Mouse (Mus musculus) C2C12 (cell line): ENCODE results near the gene Lasp1. TPM values are rescaled to one million over a fixed set of nuclear protein-coding genes. Genes with fewer than 3 reads are reported as not detected.

ENCODE experiments used
- H3K27me3 ChIP-seq: one replicate; pipeline ENCODE4 v1.6.1; 2011; ENCODE audit not compliant: control insufficient read depth, insufficient read depth, insufficient read length
- H3K36me3 ChIP-seq: one replicate; pipeline ENCODE4 v1.6.1; 2011; ENCODE audit not compliant: control insufficient read depth, insufficient read depth
- H3K4me3 ChIP-seq: one replicate; pipeline ENCODE4 v1.5.1; 2011; ENCODE audit warnings: mild to moderate bottlenecking, control low read depth; ENCODE audit not compliant: poor library complexity, insufficient read depth, severe bottlenecking
- H3K79me2 ChIP-seq: one replicate; pipeline ENCODE4 v1.6.1; 2011; ENCODE audit not compliant: control insufficient read depth, insufficient read depth
- H3K79me3 ChIP-seq: one replicate; pipeline ENCODE4 v1.6.1; 2011; ENCODE audit warnings: low read depth, control low read depth
- H3ac ChIP-seq: one replicate; pipeline ENCODE3; 2011; ENCODE audit warnings: low read depth; ENCODE audit not compliant: control insufficient read depth, insufficient read length
- CEBPB ChIP-seq: IDR thresholded peaks from one replicate; pipeline ENCODE4 v1.6.1; 2011; ENCODE audit warnings: low read depth, mild to moderate bottlenecking, control low read depth, moderate library complexity
- CTCF ChIP-seq: IDR thresholded peaks from one replicate; pipeline ENCODE4 v1.5.1; 2011; ENCODE audit not compliant: control insufficient read depth, insufficient read depth, insufficient read length
- FOSL1 ChIP-seq: IDR thresholded peaks from one replicate; pipeline ENCODE4 v1.8.0; 2011; ENCODE audit warnings: mild to moderate bottlenecking, low read length; ENCODE audit not compliant: poor library complexity, insufficient read depth, severe bottlenecking
- MAX ChIP-seq: IDR thresholded peaks from one replicate; pipeline ENCODE4 v1.6.1; 2011; ENCODE audit warnings: mild to moderate bottlenecking, control low read depth
- MYOD1 ChIP-seq: IDR thresholded peaks from one replicate; pipeline ENCODE4 v1.6.1; 2011; ENCODE audit warnings: low read depth; ENCODE audit not compliant: control insufficient read depth, insufficient read length
- MYOG ChIP-seq: IDR thresholded peaks from one replicate; pipeline ENCODE4 v1.6.1; 2011; ENCODE audit not compliant: control insufficient read depth, insufficient read length; ENCODE audit errors: extremely low read depth
- USF1 ChIP-seq: IDR thresholded peaks from one replicate; pipeline ENCODE4 v1.6.1; 2011; ENCODE audit warnings: low read depth, mild to moderate bottlenecking, control low read depth, moderate library complexity
- polyA plus RNA-seq: library from polyadenylated mRNA; unstranded; fragments of >200 nt; fragmentation: generic; extraction: Trizol; gene quantifications from one replicate; pipeline ENCODE4 v1.2.1, GENCODE M21; 2012; ENCODE audit warnings: missing spikeins

The Lasp1 gene
- polyA plus RNA-seq, 1 experiment, result 219 TPM

- Histone ChIP-seq H3K79me2 (peaks cover 46% of the 10 kb centered on the region), H3K4me3 (no peak overlapping the region), H3ac (no peak overlapping the region), H3K79me3 (peaks cover 38% of the 10 kb centered on the region), H3K27me3 (no peaks in the 10 kb centered on the region), H3K36me3 (peaks cover 69% of the 10 kb centered on the region)
- TF ChIP-seq MYOG (no peak), FOSL1 (no peak), CEBPB (no peak), MYOD1 (no peak)
These were observed 19.9 kb upstream of the Lasp1 start for GRCm38 (mm10) chr11:97778918-97779317.

- Histone ChIP-seq H3K36me3 (peaks cover 65% of the 10 kb centered on the region), H3K27me3 (no peaks in the 10 kb centered on the region), H3ac (peak overlapping the region; percentile 65), H3K4me3 (peak overlapping the region; percentile 100), H3K79me3 (peaks cover 38% of the 10 kb centered on the region), H3K79me2 (peaks cover 46% of the 10 kb centered on the region)
- no peak for TF ChIP-seq MYOD1
- no peak for TF ChIP-seq CEBPB
- no peak for TF ChIP-seq FOSL1
- TF ChIP-seq MYOG, result no peak
- TF ChIP-seq USF1, result no peak
- TF ChIP-seq MAX, result no peak
- TF ChIP-seq CTCF, result no peak
These were observed 18.7 kb upstream of the Lasp1 start for GRCm38 (mm10) chr11:97779968-97780701.

- TF ChIP-seq MAX (no peak), MYOG (no peak), USF1 (no peak)
- no peaks in the 10 kb centered on the region for H3K27me3 ChIP-seq
- H3K79me2 ChIP-seq, result peaks cover 46% of the 10 kb centered on the region
- peak overlapping the region; percentile 100 for H3K4me3 ChIP-seq
- H3ac ChIP-seq, result peak overlapping the region; percentile 98
- H3K36me3 ChIP-seq, result peaks cover 52% of the 10 kb centered on the region
- peaks cover 38% of the 10 kb centered on the region for H3K79me3 ChIP-seq
These were observed 17.3 kb upstream of the Lasp1 start for GRCm38 (mm10) chr11:97781478-97781831.

DNA sequence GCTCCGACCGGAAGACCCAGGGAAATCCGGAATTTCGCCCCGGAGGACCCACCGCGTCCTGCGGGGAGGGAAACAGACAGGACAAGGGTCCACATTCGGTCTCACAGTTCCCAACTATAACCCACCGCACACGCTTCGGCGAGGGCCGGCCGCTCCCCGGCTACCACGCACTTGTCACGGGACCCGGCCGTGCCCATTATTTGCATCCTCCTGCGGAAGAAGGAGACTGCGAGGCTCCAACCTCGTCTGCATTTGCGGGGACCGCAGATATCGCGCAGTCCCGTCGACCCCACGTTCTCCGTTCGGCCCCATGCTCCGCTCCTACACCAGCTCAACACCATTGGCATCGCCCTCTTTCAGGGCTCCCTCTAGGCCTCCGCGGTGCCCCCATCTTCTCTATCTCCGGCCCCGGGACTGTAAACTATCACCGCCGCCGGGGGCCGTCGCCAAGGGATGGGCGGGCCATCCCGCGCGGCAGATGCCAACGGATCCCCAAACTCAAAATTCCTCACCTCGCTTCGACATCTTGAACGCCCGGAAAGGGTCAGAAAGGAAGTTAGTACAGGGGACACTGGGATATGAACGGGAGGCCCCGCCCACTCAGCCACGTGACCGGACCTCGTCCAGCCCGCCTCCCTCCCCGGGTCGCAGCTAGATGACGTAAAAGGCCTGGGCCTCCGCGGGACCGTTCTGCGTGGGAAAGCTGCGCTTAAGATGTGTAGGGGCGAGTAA is 16.8 kb upstream of the Lasp1 start, which contains the start of gene Rpl23:
Rpl23 (minus strand) TSS at position 606 of the 732 bp plus-strand sequence.
- peaks cover 46% of the 10 kb centered on the region for H3K79me2 ChIP-seq
- H3K27me3 ChIP-seq, result no peaks in the 10 kb centered on the region
- H3K4me3 ChIP-seq, result peak within 1 kb of the TSS; percentile 100
- TF ChIP-seq MAX (peak; percentile 76), MYOG (no peak), MYOD1 (no peak), FOSL1 (no peak), USF1 (peak; percentile 99), CEBPB (no peak), CTCF (no peak)
- peak within 1 kb of the TSS; percentile 98 for H3ac ChIP-seq
- peaks cover 47% of the 10 kb centered on the region for H3K36me3 ChIP-seq
- peaks cover 38% of the 10 kb centered on the region for H3K79me3 ChIP-seq

DNA sequence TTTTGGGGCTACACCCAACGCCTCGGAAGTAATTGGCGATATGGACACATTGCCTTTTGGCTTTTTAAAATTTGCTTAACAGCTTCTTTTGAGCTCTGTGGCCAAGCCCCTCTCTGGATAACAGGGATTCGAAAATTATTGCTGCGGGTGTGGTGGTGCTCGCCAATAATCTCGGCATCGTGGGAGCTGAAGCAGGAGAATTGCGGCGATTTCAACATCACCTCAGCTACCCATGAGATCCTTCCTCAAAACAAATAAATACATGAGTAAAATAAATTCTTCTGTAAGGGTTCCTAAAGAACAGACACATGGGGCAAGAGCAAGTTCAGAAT is 16.3 kb upstream of the Lasp1 start:
- TF ChIP-seq CEBPB (peak; percentile 46), FOSL1 (no peak), MYOD1 (no peak), MYOG (no peak), USF1 (no peak), MAX (no peak)
- peaks cover 45% of the 10 kb centered on the region for H3K79me2 ChIP-seq
- no peaks in the 10 kb centered on the region for H3K27me3 ChIP-seq
- H3K4me3 ChIP-seq, result peak overlapping the region; percentile 100
- H3ac ChIP-seq, result peak overlapping the region; percentile 69
- peaks cover 38% of the 10 kb centered on the region for H3K79me3 ChIP-seq
- H3K36me3 ChIP-seq, result peaks cover 41% of the 10 kb centered on the region

DNA sequence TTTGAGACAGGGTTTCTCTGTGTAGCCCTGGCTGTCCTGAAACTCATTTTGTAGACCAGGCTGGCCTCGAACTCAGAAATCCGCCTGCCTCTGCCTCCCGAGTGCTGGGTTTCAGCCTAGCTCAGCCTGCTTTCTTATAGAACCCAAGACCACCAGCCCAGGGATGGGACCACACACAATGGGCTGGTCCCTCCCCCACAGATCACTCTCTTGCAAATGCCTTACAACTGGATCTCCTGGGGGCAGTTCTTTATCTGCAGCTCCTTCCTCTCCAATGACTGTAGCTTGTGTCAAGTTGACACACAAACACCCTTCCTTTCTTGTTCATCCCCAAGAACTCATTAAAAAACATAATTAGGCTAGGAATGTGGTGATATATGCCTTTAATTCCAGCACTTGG is 10.8 kb upstream of the Lasp1 start:
- Histone ChIP-seq H3K36me3 (no peaks in the 10 kb centered on the region), H3K79me3 (no peaks in the 10 kb centered on the region), H3K79me2 (no peaks in the 10 kb centered on the region), H3K27me3 (no peaks in the 10 kb centered on the region), H3K4me3 (no peak overlapping the region), H3ac (no peak overlapping the region)
- TF ChIP-seq CEBPB, result no peak
- no peak for TF ChIP-seq USF1
- TF ChIP-seq MYOG, result no peak
- TF ChIP-seq MYOD1, result no peak
- no peak for TF ChIP-seq CTCF
- no peak for TF ChIP-seq FOSL1
- no peak for TF ChIP-seq MAX
